Mouse (Mus musculus) urinary bladder, postnatal 10 days (tissue): ENCODE data around the gene Meis2.

ENCODE experiments used
- DNase-seq: peaks from one replicate; pipeline ENCODE4 v3.0.0; 2022; ENCODE audit warnings: low spot score

Gene Meis2

GRCm38 (mm10) chr2:115943044-115943443, 122.6 kb downstream of the Meis2 start:
- no peak for DNase-seq

GRCm38 (mm10) chr2:115939849-115940248, 125.8 kb downstream of the Meis2 start:
- DNase-seq, result no peak

GRCm38 (mm10) chr2:115938926-115939563, 126.6 kb downstream of the Meis2 start:
- DNase-seq, result no peak

- DNase-seq, result no peak
These were observed 127.3 kb downstream of the Meis2 start for GRCm38 (mm10) chr2:115938296-115938695.

- DNase-seq, result no peak
These were observed 127.7 kb downstream of the Meis2 start for GRCm38 (mm10) chr2:115937896-115938295.

- no peak for DNase-seq
These were observed 128.9 kb downstream of the Meis2 start for GRCm38 (mm10) chr2:115936786-115937185.

- DNase-seq, result no peak
These were observed 131.3 kb downstream of the Meis2 start for GRCm38 (mm10) chr2:115934299-115934698.

- no peak for DNase-seq
These were observed 132.4 kb downstream of the Meis2 start for GRCm38 (mm10) chr2:115933259-115933658.

- DNase-seq, result no peak
These were observed 139.9 kb downstream of the Meis2 start for GRCm38 (mm10) chr2:115925744-115926143.

GRCm38 (mm10) chr2:115924472-115924871, 141.2 kb downstream of the Meis2 start:
- DNase-seq, result no peak

GRCm38 (mm10) chr2:115923247-115923646, 142.4 kb downstream of the Meis2 start:
- DNase-seq, result no peak

GRCm38 (mm10) chr2:115921687-115922086, 144.0 kb downstream of the Meis2 start:
- DNase-seq, result no peak

- DNase-seq, result no peak
These were observed 145.2 kb downstream of the Meis2 start for GRCm38 (mm10) chr2:115920336-115920951.

GRCm38 (mm10) chr2:115919141-115920071, 146.2 kb downstream of the Meis2 start:
- no peak for DNase-seq

- DNase-seq, result no peak
These were observed 147.1 kb downstream of the Meis2 start for GRCm38 (mm10) chr2:115918561-115918960.

- no peak for DNase-seq
These were observed 151.1 kb downstream of the Meis2 start for GRCm38 (mm10) chr2:115914539-115914938.

GRCm38 (mm10) chr2:115912948-115913529, 152.6 kb downstream of the Meis2 start:
- DNase-seq, result no peak

- DNase-seq, result no peak
These were observed 153.6 kb downstream of the Meis2 start for GRCm38 (mm10) chr2:115911913-115912642.

- no peak for DNase-seq
These were observed 155.4 kb downstream of the Meis2 start for GRCm38 (mm10) chr2:115910217-115910616.

- no peak for DNase-seq
These were observed 164.6 kb downstream of the Meis2 start for GRCm38 (mm10) chr2:115901007-115901406.

GRCm38 (mm10) chr2:115897559-115897958, 168.1 kb downstream of the Meis2 start:
- DNase-seq, result no peak

GRCm38 (mm10) chr2:115897001-115897400, 168.6 kb downstream of the Meis2 start:
- DNase-seq, result no peak
